Mouse (Mus musculus) mesoderm, embryonic 11.5 days (tissue): ENCODE measurements around the gene Rnd1.

ENCODE experiments used
- DNase-seq: peaks from one replicate; pipeline ENCODE4 v3.0.0-alpha.2; 2012; ENCODE audit warnings: low read depth, low spot score

The Rnd1 gene

GRCm38 (mm10) chr15:98614551-98614950, 62.7 kb downstream of the Rnd1 start:
- no peak for DNase-seq
